Mouse (Mus musculus): ENCODE results near the gene Zscan2.

Gene Zscan2

DNA sequence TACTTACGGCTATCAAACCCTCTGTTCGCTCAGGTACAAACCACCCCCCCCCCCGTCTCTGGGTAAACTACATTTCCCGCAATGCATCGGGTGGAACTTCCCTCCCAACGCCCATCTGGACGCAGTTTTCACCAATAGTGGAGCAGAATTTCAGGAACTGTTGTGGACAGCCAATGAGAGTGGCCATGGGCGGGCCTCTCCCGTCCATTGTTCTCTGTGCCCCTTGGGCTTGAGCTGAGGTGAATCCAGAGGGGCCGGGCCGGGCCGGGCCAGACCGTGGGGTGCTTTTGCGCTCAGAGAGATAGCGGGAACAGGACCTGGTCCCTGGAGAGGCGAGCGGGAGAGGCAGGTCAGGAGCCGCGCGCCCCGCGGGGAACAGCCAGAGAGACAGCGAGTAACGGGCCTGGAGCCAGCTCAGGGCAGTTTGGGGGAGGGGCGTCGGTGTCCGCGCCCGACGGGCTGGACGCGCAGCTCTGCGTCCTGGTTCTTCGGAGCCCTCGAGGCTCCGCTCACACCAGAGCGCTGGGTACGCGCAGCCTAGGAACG is at the start of gene Zscan2:
Gene Zscan2 (plus strand): TSS at position 192 of the 546 bp plus-strand sequence.
- DNase-seq (ENCODE audit: extremely low spot score), result peak; percentile 95

DNA sequence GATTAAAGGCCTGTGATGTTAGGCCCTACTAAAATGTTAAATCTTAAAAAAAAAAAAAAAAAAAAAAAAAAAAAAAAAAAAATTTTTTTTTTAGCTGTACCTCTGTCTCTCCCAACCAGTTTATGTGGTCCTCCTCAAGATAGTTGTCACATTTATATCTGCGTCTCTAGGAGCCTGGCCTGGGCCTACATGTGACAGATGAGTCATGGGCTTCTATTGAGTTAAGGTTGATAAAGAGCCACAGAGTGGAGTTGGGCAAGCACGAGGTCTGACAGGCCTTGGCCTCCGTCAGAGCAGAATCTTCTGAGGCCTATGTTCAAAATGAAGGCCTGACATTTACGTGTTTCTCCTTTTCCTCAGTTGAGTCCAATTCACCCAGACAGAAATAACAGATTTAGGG is 47.3 kb upstream of the Zscan2 start:
- no peak for DNase-seq (ENCODE audit: extremely low spot score)

DNA sequence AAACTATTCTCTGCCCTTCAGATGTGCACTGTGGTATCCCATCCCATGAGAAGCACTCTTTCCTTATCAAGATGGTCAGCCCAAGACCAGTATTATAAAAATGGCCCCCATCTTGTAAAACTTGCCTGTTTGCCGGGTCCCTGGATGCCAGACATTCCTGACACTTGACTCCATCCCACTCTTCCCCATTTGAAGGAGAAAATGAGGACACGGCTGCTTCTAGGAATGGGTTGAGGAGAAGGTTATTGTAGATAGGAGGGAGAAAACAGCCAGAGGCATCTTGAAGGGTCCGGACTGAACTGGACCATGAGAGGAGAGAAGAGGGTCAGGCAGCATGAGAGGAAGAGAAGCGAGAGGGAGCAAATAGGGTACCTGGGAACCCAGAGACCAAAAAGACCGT is 44.1 kb upstream of the Zscan2 start:
- no peak for DNase-seq (ENCODE audit: extremely low spot score)

GRCm38 (mm10) chr7:80820838-80821237 is 39.9 kb upstream of the Zscan2 start:
- no peak for DNase-seq (ENCODE audit: extremely low spot score)

- DNase-seq (ENCODE audit: extremely low spot score), result no peak
Measured at GRCm38 (mm10) chr7:80823267-80823666, 37.5 kb upstream of the Zscan2 start.

- DNase-seq (ENCODE audit: extremely low spot score), result no peak
Measured at GRCm38 (mm10) chr7:80823875-80824682, 36.6 kb upstream of the Zscan2 start.

GRCm38 (mm10) chr7:80825843-80826403 is 34.8 kb upstream of the Zscan2 start, which contains the start of gene Iqgap1:
TSS of gene Iqgap1 (minus strand) at chr7:80825974.
- no peak for DNase-seq (ENCODE audit: extremely low spot score)

DNA sequence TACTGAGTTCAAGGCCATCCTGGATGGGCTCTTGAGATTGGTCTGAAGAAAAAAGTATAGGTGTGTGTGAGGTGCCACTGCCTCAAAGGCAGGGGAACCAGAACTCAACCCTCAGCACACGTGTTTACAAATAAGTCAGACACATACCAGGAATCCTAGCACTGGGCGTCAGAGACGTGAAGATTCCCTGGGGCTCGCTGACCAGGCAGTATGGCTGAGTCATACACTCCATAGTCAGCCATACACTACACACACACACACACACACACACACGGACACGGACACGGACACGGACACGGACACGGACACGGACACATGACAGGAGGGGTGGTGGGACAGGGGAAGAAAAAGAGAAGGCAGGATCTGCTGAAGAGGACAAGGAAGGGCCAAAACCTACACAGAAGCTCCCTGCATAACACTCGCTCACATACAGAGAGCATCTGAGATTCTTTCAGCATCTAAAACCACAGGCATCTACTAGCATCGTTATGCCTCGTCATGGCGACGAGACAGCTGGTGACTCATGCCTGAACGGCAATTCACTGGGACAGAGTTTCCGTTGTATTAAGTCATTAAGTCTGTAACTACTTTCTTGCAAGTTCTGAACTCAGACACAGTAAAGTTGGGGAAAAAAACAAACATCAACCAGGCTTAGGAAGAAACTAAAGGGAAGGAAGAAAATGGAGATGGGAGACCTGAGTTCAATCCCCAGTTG is 32.4 kb upstream of the Zscan2 start:
- no peak for DNase-seq (ENCODE audit: extremely low spot score)

- DNase-seq (ENCODE audit: extremely low spot score), result no peak
Measured at GRCm38 (mm10) chr7:80830193-80830803, 30.4 kb upstream of the Zscan2 start.

DNA sequence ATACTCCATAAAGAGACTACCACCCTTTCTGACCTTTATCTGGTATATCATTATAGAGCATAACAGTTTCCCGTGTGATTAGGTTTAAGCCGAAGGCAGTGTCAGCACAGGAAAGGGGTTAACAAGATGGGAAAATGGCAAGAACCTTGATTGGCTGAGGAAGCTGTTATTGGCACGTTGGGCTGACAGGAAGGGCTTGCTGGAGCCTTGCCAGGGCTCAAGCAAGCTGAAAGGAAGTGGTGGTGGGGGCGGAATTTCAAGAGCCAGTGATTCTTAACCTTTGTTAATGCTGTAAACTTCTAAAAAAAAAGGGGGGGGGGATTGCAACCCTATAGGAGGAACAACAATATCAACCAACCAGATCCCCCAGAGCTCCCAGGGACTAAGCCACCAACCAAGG is 28.5 kb upstream of the Zscan2 start:
- no peak for DNase-seq (ENCODE audit: extremely low spot score)

DNA sequence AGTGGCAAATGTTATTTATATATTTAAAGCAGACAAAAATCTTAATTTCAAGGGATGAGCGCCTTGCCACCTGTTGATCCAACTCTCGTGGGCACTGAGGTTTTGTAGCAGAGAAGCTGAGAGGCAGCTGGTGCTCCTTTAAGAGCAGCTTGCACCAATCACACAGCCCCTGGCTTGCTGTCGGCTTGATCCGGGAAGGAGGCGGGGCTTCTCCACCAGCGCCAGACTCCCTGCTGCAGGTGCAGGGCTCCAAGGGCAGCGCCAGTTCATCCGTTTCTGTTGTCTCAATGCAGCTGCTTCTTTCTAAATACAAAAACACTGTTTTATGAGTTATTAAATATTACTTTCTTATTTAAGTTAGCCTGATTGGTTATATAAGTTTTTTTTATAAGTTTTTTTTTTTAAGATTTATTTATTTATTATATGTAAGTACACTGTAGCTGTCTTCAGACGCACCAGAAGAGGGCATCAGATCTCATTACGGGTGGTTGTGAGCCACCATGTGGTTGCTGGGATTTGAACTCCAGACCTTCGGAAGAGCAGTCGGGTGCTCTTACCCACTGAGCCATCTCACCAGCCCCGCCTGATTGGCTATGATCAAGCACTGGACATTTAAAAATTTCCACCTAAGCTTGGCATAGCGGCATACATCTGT is 27.6 kb upstream of the Zscan2 start:
- DNase-seq (ENCODE audit: extremely low spot score), result peak; percentile 65

GRCm38 (mm10) chr7:80833651-80834532 is 26.8 kb upstream of the Zscan2 start:
- DNase-seq (ENCODE audit: extremely low spot score), result no peak

- DNase-seq (ENCODE audit: extremely low spot score), result no peak
Measured at GRCm38 (mm10) chr7:80835984-80836652, 24.6 kb upstream of the Zscan2 start.

GRCm38 (mm10) chr7:80837736-80838135 is 23.0 kb upstream of the Zscan2 start:
- DNase-seq (ENCODE audit: extremely low spot score), result no peak

- DNase-seq (ENCODE audit: extremely low spot score), result no peak
Measured at GRCm38 (mm10) chr7:80838247-80838646, 22.5 kb upstream of the Zscan2 start.

DNA sequence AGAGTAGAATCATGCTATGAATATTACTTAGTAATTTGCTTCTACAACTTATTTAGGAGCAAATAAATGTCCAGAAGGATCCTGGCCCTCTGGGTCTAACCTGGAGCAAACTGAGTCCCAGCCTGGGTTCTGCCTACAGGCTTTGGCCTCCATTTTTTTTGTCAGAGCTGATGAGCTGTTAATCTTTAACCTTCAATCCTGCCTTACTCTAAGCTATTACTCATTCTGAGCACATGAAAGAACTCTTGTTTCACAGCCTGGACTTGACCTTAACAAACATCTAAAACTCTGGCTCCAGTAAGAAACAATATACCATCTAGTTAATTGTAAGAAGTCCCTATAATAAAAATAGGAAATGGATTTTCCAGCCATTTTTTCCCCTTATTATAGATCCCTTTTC is 21.0 kb upstream of the Zscan2 start:
- DNase-seq (ENCODE audit: extremely low spot score), result no peak

DNA sequence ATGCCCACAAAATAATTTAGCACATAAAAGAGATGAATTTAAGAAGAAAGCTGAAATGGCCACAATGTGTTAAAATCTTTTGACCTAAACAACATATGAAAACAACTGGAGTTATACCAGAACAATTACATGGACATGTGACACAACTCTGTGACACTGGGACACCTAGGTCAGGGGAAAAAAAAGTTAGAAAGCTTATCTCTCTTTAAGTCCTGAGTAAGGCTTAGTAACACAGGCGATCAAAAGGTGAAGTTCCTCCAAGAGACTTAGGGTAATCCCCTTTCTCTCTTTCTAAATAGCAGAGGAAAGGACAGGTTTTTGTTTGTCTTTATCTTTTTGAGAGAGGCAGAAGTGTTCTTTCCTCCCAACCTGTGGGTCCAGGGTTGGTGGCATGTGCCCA is 20.5 kb upstream of the Zscan2 start:
- no peak for DNase-seq (ENCODE audit: extremely low spot score)

- no peak for DNase-seq (ENCODE audit: extremely low spot score)
Measured at GRCm38 (mm10) chr7:80840937-80841336, 19.8 kb upstream of the Zscan2 start.

GRCm38 (mm10) chr7:80842132-80842531 is 18.6 kb upstream of the Zscan2 start:
- no peak for DNase-seq (ENCODE audit: extremely low spot score)

DNA sequence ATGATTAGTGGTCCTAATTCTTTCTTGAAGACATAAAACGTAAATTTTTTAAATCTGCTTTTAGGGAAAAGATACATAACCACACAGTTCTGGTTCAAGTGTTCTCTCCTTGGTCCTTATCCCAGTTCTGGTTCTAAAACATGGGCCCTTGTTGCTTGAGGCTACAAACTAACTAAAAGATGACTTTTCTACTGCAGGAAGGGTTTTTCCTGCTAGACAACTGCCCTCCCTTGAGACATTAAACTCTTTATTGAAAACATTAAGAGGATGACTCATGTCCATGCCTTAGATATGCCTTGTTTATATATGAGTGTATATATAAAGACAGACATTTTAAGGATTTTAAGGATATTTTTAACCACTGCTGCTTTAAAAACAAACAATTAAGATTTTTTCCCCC is 17.5 kb upstream of the Zscan2 start:
- no peak for DNase-seq (ENCODE audit: extremely low spot score)
